Mouse (Mus musculus) monocyte, adult 5-6 weeks (primary cell): ENCODE measurements around the gene Fbxo46. TPM values are rescaled to one million over a fixed set of nuclear protein-coding genes. Genes with fewer than 3 reads are reported as not detected.
A peak's percentile ranks its signal among the peaks of the same experiment; 100 is the strongest.
"Not testable (repeated sequence)": the region's sequence is repeated elsewhere in the genome, so short reads cannot be mapped to it uniquely, and the experiment has no call there.

Experiments used
- ATAC-seq: fragments of 153-309, 156-312 bp; replicated peaks from 2 replicates; pipeline ENCODE4 v1.8.0; 2017; ENCODE audit warnings: mild to moderate bottlenecking; ENCODE audit not compliant: low TSS enrichment, insufficient number of reproducible peaks, severe bottlenecking, poor library complexity, low FRiP score
- total RNA-seq: library from RNA; stranded (forward); fragments of 200-1000, 200-491, 200-594 nt; gene quantifications from 3 replicates; pipeline ENCODE4 v1.2.3, GENCODE M21; 2017

Gene Fbxo46
- total RNA-seq, 1 experiment from 2014 or later: 7.1 TPM

DNA sequence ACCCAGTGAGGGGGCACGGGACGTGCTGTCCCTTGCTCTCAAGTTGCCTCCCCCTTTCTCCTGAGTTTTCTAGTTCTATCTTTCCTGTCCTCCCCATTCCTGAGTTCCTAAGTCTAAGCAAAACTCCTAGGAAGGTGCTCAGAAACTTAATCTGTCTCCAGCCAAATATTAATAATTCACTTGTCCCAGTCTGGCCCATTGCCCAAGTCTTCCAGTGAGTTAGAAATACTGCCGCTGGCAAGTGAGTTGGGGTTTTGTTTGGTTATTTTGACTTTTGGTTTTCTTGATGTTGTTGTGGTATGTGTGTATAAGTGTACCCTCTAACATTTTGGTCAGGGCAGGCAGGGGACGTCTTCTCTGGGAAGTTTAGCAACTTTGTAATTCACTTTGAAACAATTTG lies 2.0 kb downstream of the Fbxo46 start:
- ATAC-seq: no peak

DNA sequence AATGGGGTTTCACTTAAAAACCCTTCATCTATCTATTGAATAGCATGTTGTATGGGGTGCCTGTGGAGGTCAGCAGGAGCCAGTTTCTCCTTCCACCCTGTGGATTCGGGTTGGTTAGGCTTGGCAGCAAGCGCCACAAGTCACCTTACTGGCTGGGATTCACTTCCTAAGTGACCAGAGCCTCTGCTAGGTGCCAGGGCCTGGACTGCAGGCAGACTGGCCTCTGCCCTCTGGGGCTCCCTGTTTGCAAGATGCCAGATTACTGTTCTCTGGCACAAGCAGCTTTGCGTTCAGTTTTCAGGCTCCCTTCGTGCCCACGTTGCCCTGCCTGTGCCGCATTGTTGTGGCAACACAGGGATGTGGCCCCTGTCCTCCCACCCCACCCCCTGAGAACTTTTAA lies 5.1 kb downstream of the Fbxo46 start:
- no peak for ATAC-seq

DNA sequence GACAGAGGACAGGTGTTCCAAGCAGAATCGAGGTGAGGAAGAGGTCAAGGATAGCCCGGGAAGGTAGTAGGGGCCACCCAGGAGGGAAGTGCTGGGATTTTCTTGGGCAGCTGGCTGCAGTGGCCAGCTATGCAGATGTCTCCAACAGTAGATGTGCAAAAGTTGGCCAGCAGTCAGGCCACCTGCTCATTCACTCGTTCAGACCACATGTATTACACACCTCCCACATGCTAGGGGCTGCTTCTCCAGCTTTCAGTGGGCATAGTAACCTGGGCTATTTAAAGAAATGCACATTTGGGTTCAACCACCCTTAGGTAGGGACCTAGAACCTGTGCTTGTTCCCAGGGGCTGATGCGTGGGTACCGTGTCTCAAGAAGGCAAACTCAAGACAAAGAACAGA lies 8.1 kb downstream of the Fbxo46 start:
- ATAC-seq: no peak

DNA sequence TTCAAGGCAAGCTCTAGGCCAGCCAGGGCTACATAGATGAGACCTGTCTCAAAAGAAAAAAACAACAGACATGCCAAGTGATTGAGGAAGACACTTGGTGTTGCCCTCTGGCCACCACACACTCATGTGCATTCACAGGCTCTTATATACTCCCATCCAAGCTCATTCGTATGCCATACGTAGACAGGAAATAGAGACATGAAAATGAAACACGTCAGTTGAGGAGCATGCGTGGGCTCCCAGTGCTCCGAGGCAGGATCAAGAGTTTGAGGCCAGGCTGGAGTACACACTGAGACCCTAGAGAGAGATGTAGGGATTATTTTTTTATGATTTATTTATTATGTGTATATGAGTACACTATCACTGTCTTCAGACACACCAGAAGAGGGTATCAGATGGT lies 9.7 kb downstream of the Fbxo46 start:
- ATAC-seq: no peak

DNA sequence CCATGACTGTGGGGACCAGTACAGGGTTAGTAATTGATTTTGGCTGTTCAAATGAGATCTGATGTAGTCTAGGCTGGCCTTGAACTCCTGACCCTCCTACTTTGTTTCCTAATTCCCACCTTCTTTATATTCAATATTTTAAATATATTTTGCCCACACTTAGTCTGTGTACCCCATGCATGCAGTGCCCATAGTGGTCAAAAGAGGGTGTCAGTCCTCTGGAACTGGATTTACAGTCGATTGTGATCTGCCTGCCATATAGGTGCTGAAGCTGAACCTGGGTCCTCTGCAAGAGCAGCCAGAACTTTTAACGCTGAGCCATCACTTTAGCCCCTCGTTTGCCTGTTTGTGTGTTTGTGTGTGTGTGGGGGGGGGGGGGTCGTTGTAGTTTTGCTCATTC lies 11.0 kb downstream of the Fbxo46 start:
- ATAC-seq: no peak

DNA sequence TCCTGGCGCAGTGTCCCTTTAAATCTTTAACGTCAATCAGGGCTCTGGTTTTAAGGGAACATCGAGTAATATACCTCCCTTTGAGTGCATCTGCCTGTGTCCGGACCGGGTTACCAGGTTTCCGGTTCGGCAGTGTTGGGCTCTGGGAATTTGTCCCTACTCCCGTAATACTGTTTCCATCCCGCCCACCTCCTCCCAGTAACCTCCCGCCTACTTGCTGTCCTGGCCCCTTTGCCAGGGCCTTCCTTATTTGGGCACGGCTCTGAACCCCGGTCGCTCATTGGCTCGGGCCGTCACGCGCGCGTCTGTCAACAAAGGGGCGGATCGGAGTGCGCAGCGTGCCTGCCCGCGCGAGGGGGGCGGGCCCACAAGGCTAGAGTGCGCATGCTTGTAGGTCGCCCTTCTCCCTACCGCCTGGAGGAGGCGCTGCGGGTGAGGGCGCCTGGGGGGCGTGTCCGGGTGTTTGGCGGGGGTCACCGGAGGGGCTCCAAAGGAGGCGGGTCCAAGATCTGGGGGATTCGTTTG lies 11.7 kb downstream of the Fbxo46 start:
- ATAC-seq: peak; percentile 92

DNA sequence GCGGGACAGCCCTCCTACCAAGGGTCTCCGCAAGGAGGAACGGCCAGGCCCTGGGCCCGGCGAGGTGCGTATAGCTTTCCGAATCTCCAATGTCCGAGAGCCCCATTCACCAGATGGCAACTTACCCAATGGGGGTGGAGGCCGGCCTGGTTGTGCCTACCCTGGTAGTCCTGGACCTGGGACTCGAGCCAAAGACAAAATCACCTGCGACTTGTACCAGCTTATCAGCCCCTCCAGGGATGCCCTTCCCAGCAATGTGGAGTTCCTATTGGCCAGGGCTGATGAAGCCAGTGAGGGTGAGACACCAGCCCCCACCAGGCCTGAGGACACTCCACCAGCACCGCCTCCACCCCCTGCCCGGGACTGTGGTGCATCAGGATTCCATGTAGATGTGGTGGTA lies 16.5 kb downstream of the Fbxo46 start:
- no peak for ATAC-seq

DNA sequence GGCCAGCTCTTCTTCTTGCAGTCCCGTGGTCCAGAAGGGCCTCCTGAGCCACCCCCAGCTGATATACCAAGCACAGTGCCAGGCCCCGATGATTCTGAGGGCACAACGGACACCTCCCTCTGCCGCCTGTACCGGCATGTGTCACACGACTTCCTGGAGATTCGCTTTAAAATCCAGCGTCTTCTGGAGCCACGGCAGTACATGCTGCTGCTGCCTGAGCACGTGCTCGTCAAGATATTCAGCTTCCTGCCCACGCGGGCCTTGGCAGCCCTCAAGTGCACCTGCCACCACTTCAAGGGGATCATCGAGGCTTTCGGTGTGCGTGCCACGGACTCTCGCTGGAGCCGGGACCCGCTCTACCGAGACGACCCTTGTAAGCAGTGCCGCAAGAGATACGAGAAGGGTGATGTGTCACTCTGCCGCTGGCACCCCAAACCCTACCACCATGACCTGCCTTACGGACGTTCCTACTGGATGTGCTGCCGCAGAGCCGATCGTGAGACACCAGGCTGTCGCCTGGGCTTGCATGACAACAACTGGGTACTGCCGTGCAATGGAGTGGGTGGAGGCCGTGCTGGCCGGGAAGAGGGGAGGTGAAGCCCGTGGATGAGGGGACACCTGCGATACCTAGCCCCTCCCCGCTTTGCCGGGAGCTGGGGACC lies 17.1 kb downstream of the Fbxo46 start:
- ATAC-seq: no peak

DNA sequence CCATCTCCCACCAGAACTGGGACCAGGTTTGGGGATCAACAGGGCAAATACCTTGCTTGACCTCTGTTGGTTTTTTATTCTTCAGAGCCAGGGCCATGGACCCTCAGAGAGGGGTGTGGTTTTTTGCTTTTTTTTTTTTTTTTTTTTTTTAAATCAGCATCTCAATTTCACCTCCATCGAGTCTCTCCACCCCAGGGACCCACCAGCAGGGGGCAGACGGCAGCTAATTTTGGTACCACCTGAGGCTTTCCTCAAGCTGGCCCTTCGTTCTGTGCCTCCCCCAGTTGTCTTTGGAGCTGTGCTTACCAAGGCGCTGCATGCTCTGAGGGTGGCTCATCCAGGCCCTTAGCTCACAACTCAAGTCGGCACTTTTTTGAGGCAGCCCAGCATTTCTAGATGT lies 17.7 kb downstream of the Fbxo46 start:
- ATAC-seq: no peak

DNA sequence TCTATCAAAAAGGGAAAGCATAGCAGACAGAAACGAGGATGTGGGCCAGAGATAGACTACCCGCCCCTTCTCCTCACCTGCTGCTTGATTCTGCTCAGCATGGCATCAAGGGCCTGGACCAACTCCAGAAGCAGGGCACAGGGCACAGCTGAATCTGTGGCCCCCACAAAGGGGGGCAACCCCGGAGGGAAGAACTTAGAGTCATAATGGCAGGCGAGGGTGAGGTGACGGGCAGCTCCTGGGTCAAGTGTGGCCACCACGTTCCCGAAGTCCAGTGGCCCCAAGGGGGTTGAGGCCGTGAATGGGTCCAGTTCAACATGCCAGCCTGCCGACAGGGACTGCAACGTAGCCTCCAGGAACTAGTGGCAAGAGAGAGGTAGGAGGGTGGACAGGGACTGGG lies 27.1 kb downstream of the Fbxo46 start:
- ATAC-seq: no peak

DNA sequence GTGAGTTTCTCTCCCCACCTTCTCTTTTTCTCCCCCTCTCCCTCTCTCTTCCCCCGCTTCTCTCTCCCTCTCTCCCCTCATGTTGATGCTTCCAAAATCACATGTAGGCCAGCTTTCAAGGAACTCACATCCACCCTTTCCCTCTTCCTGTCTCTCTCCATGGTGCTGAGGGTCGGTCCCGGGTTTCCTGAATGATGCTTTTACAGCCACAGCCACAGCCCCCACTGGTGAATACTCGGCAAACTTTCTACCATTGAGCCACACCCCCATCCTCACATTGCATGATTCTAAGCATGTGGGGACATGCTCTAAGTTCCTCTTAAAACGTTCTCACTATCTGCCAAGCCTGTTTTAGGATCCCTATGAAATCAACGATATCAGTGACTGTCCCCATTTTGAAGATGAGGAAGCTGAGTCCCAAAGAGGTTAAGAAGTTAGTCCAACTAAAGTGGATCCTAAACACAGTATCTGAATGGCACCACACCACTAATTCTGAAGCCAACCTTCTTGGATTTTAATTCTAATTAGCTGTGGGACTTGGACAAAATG lies 27.9 kb downstream of the Fbxo46 start:
- no peak for ATAC-seq

DNA sequence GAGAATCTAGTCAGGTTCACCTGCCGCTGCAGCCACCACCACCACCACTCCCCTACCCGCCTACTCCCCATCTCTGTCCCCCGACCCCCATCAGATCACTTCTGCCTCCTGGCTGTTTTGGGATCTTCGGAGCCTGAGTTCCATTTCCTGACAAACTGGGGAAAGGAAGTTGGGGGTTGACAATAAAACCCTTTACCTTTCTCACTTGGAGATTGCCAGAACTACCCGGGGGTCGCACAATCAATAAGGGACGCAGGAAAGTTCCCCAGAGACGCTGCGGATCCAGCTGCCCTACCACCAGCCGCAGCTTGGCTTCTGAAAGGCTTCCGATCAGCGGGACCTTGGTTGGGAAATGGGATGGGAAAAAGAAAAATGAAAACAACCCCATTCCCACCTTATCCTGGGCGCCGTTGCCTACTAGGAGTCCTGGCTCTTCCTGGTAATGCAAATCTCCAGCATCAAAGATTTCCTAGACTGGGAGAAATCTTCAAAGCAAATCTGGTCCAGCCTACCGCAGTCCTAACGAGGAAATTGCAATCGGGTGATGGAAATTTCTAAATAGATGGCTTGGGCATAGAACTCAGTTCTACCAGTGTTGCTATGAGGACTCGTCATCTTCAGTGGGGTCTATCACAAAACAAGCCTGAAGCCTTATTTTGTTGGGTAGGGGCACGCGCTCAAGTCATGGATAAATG lies 28.7 kb downstream of the Fbxo46 start:
- ATAC-seq: no peak

DNA sequence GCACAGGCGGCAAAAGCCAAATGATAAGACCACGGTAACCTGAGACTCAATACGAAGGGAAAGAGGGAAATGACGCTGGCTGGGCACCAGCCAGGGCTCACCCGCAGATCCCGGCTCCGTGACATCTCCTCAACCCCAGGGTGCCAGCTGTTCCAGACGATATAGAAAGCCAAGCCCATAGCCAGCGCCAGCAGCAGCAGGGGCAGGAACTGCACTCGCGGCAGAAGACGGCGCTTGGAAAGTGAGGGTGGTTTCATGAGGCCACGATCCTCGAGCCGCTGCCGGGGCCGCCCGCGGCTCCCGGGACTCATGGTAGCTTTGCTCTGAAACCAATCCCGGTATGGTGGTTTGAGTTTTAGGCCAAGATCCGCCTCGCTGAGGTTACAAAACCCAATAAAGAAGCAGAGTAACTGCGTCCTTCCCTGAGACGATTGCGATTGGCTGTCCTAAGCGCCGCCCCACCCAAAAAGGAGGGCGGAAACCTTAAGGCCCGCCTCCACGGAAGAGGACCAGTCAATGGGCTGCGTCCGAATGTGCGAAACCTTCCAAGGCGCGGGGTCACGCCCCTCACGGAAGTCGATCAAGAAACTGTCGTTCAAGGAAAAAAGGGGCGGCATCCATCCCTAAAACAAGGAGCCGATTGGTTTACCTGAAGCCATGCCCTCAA lies 29.3 kb downstream of the Fbxo46 start, which contains the start of gene Qpctl:
TSS of gene Qpctl (minus strand) at position 417 of the 667 bp plus-strand sequence.
- peak; percentile 89 for ATAC-seq

DNA sequence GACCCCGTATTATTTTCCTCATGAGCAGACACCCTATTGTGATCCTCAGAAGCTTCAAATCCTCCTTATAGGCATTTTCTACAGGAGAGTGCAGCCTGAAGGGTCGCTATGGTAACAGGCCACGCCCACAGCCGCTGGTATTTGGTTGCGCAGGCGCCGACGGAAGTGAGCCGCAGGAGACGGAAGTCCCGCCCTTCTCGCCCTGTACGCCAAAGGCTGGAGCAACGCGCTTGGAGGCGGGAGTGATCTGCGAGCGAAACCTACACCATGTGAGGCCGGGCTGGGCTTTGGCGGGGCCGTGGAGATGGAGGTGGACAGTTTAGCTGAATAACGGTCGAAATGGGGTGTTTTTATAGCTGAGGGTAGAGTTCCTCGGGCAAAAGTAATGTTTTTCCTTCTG lies 30.0 kb downstream of the Fbxo46 start, which contains the start of gene Snrpd2:
TSS of gene Snrpd2 (plus strand) at position 97 of the 400 bp plus-strand sequence.
- ATAC-seq: peak; percentile 74

DNA sequence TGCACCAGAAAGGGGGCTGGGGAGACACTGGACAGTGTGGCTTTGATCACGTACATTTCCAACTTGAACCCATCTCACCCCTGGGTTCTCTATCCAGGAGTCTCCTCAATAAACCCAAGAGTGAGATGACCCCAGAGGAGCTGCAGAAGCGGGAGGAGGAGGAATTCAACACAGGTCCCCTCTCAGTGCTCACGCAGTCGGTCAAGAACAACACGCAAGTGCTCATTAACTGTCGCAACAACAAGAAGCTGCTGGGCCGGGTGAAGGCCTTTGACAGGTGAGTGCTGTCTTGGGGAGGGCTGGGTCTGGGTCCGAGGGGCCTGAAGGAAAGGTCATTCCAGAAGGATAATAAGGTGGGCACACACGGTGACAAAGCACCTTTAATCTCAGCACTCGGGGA lies 31.5 kb downstream of the Fbxo46 start:
- not testable (repeated sequence) for ATAC-seq

DNA sequence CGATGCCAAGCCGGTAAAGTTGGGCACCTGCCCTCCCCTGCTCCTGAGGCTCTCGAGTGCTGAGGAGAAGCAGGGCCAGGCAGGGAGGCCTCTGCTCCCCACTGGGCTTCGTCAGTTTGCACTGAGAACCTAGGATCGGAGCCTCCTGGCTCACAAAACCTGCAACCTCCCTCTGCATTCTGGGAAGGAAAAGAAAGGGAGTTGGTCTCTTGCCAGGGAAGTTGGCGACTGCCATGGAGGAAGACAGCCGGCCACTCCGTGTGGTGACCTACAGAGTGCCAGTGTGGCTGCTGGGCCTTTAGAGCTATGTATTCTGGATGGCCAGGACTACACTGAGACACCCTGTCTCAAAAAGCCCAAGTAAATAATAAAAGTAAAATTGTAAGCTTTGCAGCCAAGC lies 35.1 kb downstream of the Fbxo46 start:
- no peak for ATAC-seq

DNA sequence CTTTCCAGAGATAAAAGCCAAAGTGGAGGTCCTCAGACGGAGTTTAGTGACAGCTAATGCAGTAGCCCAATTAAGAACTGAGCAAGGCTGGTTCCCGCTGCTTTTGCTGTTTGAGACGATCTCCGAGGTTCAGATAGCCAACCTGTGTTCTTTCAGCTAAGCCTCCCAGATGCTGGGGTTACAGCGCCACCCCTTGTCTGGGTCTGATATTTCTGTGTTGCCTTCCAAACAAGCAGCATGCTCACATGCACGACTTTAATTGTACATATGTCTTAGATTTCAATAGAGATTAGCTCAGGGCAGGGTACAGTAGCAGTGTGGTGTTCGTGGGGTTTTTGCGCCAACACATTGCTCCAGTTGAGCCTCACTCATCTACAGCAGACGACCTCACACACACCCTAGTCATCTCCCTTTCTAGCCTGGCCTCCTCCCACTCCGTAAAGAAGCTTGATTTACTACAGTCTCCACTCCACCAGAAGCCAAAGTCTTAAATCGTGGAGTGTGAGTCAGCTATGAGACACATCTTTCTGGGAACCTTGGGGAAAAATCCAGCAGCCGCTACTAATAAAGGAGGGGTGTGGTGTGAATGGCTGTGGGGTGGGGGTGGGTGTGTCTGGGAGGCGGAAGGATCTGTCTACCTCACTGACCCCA lies 36.3 kb downstream of the Fbxo46 start:
- no peak for ATAC-seq

DNA sequence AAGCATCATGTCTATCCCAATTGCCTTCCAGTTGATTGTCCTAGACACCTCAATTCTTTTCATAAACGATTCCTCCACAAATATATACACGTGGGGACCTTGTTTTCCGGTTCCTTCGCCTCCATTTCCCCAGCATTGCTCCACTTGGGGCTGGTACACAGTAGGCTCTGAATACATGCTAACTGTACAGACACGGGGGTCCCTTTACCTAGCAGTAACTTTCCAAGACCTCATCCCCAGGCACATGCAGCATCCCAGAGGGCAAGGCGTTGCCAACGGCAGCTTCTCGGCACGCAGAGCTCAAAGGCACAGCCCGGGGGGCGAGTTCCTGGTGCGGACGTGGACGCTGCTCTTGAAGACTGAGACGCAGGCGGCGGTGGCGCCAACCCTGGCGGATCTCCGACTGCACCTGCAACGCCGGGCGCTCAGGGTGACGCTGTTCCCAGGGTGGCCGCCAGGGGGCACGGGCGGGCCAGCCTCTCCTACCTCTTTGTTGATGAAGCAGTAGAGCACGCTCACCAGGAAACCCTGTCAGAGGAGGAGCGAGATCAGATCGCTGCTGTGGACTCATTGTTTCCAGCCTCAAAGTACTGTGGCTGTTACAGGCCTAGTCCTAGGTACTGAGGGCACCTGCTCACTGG lies 37.6 kb downstream of the Fbxo46 start:
- ATAC-seq: peak; percentile 87
